Mouse (Mus musculus) neural tube, embryonic 10.5 days (tissue): ENCODE measurements around the gene Bpifc.

Experiments
- DNase-seq: peaks from one replicate; pipeline ENCODE4 v3.0.0-alpha.2; 2017; ENCODE audit warnings: low spot score; ENCODE audit errors: extremely low spot score

Bpifc gene

GRCm38 (mm10) chr10:85954429-85954828 lies 57.3 kb downstream of the Bpifc start:
- no peak for DNase-seq

GRCm38 (mm10) chr10:85953401-85953800 lies 58.3 kb downstream of the Bpifc start:
- DNase-seq: no peak

GRCm38 (mm10) chr10:85951765-85952443 lies 59.8 kb downstream of the Bpifc start:
- DNase-seq: no peak

GRCm38 (mm10) chr10:85948483-85949196 lies 63.1 kb downstream of the Bpifc start:
- no peak for DNase-seq

- no peak for DNase-seq
These were observed 75.3 kb downstream of the Bpifc start for GRCm38 (mm10) chr10:85936280-85936965.

GRCm38 (mm10) chr10:85929962-85930361 lies 81.7 kb downstream of the Bpifc start:
- DNase-seq: no peak

- DNase-seq: no peak
These were observed 82.5 kb downstream of the Bpifc start for GRCm38 (mm10) chr10:85929208-85929591.

GRCm38 (mm10) chr10:85928499-85929207 lies 83.0 kb downstream of the Bpifc start:
- DNase-seq: peak; percentile 84

GRCm38 (mm10) chr10:85927676-85928445 lies 83.8 kb downstream of the Bpifc start, which contains the start of gene Ascl4:
Ascl4 (plus strand) TSS chr10:85927681.
- peak; percentile 61 for DNase-seq

- peak; percentile 98 for DNase-seq
These were observed 95.0 kb downstream of the Bpifc start, which contains the start of gene Prdm4 for GRCm38 (mm10) chr10:85916498-85917309. Prdm4 (minus strand) TSS chr10:85917142.
